Mouse (Mus musculus) embryonic facial prominence, embryonic 11.5 days (tissue): Measurements from ENCODE around the gene Chpf2. TPM values are rescaled to one million over a fixed set of nuclear protein-coding genes. Genes with fewer than 3 reads are reported as not detected.

ENCODE experiments used
- ATAC-seq: fragments of 200-750 bp; cut with Nextera tagmentation; replicated peaks from 2 replicates; pipeline ENCODE4 v1.8.0; 2017; ENCODE audit warnings: low read depth; ENCODE audit not compliant: insufficient number of reproducible peaks, low FRiP score, low TSS enrichment
- DNase-seq: peaks from one replicate; pipeline ENCODE4 v3.0.0-alpha.2; 2015; ENCODE audit warnings: low spot score
- H3K27ac ChIP-seq: fragments of 300-500 bp; sonication (generic); replicated peaks from 2 replicates; pipeline ENCODE4 v1.5.1; 2014; ENCODE audit warnings: mild to moderate bottlenecking, low read depth, low read length, control low read depth
- H3K27me3 ChIP-seq: fragments of 300-500 bp; sonication (generic); 2 replicates; pipeline ENCODE4 v1.6.1; 2014; ENCODE audit warnings: mild to moderate bottlenecking, low read length, moderate library complexity, mixed read lengths; ENCODE audit not compliant: control insufficient read depth, insufficient read depth
- H3K36me3 ChIP-seq: fragments of 300-500 bp; sonication (generic); replicated peaks from 2 replicates; pipeline ENCODE4 v1.6.1; 2014; ENCODE audit warnings: low read depth, mild to moderate bottlenecking, low read length, moderate library complexity, mixed read lengths; ENCODE audit not compliant: control insufficient read depth, insufficient read depth
- H3K4me1 ChIP-seq: fragments of 300-500 bp; sonication (generic); 2 replicates; pipeline ENCODE4 v1.6.1; 2014; ENCODE audit warnings: low read length, mixed read lengths; ENCODE audit not compliant: control insufficient read depth, insufficient read depth
- H3K4me2 ChIP-seq: fragments of 300-500 bp; sonication (generic); 2 replicates; pipeline ENCODE4 v1.6.1; 2014; ENCODE audit warnings: low read depth, mild to moderate bottlenecking, control low read depth, low read length, moderate library complexity
- H3K4me3 ChIP-seq: fragments of 300-500 bp; sonication (generic); 2 replicates; pipeline ENCODE4 v1.5.1; 2014; ENCODE audit warnings: low read depth, low read length, control low read depth
- H3K9ac ChIP-seq: fragments of 300-500 bp; sonication (generic); replicated peaks from 2 replicates; pipeline ENCODE4 v1.6.1; 2014; ENCODE audit warnings: mild to moderate bottlenecking, control low read depth, low read length
- H3K9me3 ChIP-seq: fragments of 300-500 bp; sonication (generic); replicated peaks from 2 replicates; pipeline ENCODE4 v1.6.1; 2016; ENCODE audit warnings: mild to moderate bottlenecking, low read length, inconsistent platforms, mixed read lengths; ENCODE audit not compliant: control insufficient read depth
- WGBS: fragments of 180-500 bp; shearing (Covaris S2); extraction: QIAGEN DNeasy Blood & Tissue Kit; methylation state at CpG from one replicate; pipeline ENCODE4 v1.1.7; 2014; 5-methylcytosine and 5-hydroxymethylcytosine counted together
- polyA plus RNA-seq: library from polyadenylated mRNA; unstranded; fragments of >200 nt; fragmentation: Nextera tagmentation; extraction: Ambion mirVana; gene quantifications from 2 replicates; pipeline ENCODE4 v1.2.1, GENCODE M21; 2014

Gene Chpf2
- polyA plus RNA-seq, 1 experiment from 2014 or later, result 7.1 TPM

- H3K27me3 ChIP-seq, result no peaks in the 10 kb centered on the region
- H3K9me3 ChIP-seq, result no peaks in the 10 kb centered on the region
- ATAC-seq (no peak), DNase-seq (no peak)
- no peaks in the 10 kb centered on the region for H3K4me1 ChIP-seq
- H3K9ac ChIP-seq, result no peak overlapping the region
- H3K4me3 ChIP-seq, result no peak overlapping the region
- H3K36me3 ChIP-seq, result peaks cover 2% of the 10 kb centered on the region
- H3K27ac ChIP-seq, result no peak overlapping the region
- 72% methylated on average over 10 of the region's 10 CpGs for WGBS
- no peak overlapping the region for H3K4me2 ChIP-seq
These were observed 6.7 kb downstream of the Chpf2 start for GRCm38 (mm10) chr5:24593230-24593629.

- ATAC-seq (no peak), DNase-seq (no peak)
- Histone ChIP-seq H3K4me3 (no peak overlapping the region), H3K27ac (no peak overlapping the region), H3K9me3 (no peaks in the 10 kb centered on the region), H3K27me3 (no peaks in the 10 kb centered on the region), H3K36me3 (peaks cover 2% of the 10 kb centered on the region), H3K4me1 (peaks cover 3% of the 10 kb centered on the region; the same call in 1 of the 2 replicates), H3K9ac (no peak overlapping the region), H3K4me2 (no peak overlapping the region)
- 74% methylated on average over 10 of the region's 10 CpGs for WGBS
These were observed 7.4 kb downstream of the Chpf2 start for GRCm38 (mm10) chr5:24593928-24594327.

GRCm38 (mm10) chr5:24594346-24594745 is 7.8 kb downstream of the Chpf2 start:
- 92% methylated on average over 5 of the region's 5 CpGs for WGBS
- no peak overlapping the region for H3K9ac ChIP-seq
- H3K27ac ChIP-seq, result no peak overlapping the region
- H3K36me3 ChIP-seq, result peaks cover 2% of the 10 kb centered on the region
- H3K4me1 ChIP-seq, result peaks cover 3% of the 10 kb centered on the region; the same call in 1 of the 2 replicates
- no peak for DNase-seq
- no peak for ATAC-seq
- peaks cover 3% of the 10 kb centered on the region; the same call in 1 of the 2 replicates for H3K27me3 ChIP-seq
- no peaks in the 10 kb centered on the region for H3K9me3 ChIP-seq
- H3K4me3 ChIP-seq, result no peak overlapping the region
- no peak overlapping the region for H3K4me2 ChIP-seq

- H3K27ac ChIP-seq, result no peak overlapping the region
- ATAC-seq, result no peak
- peaks cover 3% of the 10 kb centered on the region; the same call in 1 of the 2 replicates for H3K27me3 ChIP-seq
- peaks cover 3% of the 10 kb centered on the region for H3K4me1 ChIP-seq
- no peak for DNase-seq
- 91% methylated on average over 5 of the region's 5 CpGs for WGBS
- H3K9ac ChIP-seq, result no peak overlapping the region
- H3K4me2 ChIP-seq, result no peak overlapping the region
- no peaks in the 10 kb centered on the region for H3K9me3 ChIP-seq
- peaks cover 2% of the 10 kb centered on the region for H3K36me3 ChIP-seq
- H3K4me3 ChIP-seq, result no peak overlapping the region
These were observed 8.7 kb downstream of the Chpf2 start for GRCm38 (mm10) chr5:24595261-24595660.

GRCm38 (mm10) chr5:24595786-24596380 is 9.3 kb downstream of the Chpf2 start:
- Histone ChIP-seq H3K27me3 (peaks cover 5% of the 10 kb centered on the region), H3K9ac (no peak overlapping the region), H3K27ac (peak overlapping the region; percentile 38; the same call in 1 of the 2 replicates), H3K9me3 (no peaks in the 10 kb centered on the region), H3K36me3 (peaks cover 2% of the 10 kb centered on the region), H3K4me3 (no peak overlapping the region), H3K4me1 (peaks cover 3% of the 10 kb centered on the region), H3K4me2 (no peak overlapping the region)
- 66% methylated on average over 14 of the region's 14 CpGs for WGBS
- DNase-seq, result no peak
- no peak for ATAC-seq

GRCm38 (mm10) chr5:24596519-24597171 is 10.1 kb downstream of the Chpf2 start:
- 22% methylated on average over 11 of the region's 11 CpGs for WGBS
- H3K27ac ChIP-seq, result peak overlapping the region; percentile 38; the same call in 1 of the 2 replicates
- H3K4me3 ChIP-seq, result no peak overlapping the region
- H3K4me1 ChIP-seq, result peaks cover 3% of the 10 kb centered on the region
- H3K27me3 ChIP-seq, result peaks cover 5% of the 10 kb centered on the region
- ATAC-seq, result 0 out of 2 replicates have a peak, but pooled peaks have one; percentile 9
- peaks cover 2% of the 10 kb centered on the region for H3K36me3 ChIP-seq
- H3K9me3 ChIP-seq, result no peaks in the 10 kb centered on the region
- H3K4me2 ChIP-seq, result no peak overlapping the region
- DNase-seq, result peak; percentile 72
- H3K9ac ChIP-seq, result no peak overlapping the region

GRCm38 (mm10) chr5:24597221-24597728 is 10.7 kb downstream of the Chpf2 start:
- peaks cover 2% of the 10 kb centered on the region for H3K36me3 ChIP-seq
- H3K4me3 ChIP-seq, result no peak overlapping the region
- H3K27me3 ChIP-seq, result peaks cover 5% of the 10 kb centered on the region
- no peak overlapping the region for H3K9ac ChIP-seq
- no peak for ATAC-seq
- 60% methylated on average over 2 of the region's 2 CpGs for WGBS
- H3K4me1 ChIP-seq, result peaks cover 3% of the 10 kb centered on the region
- H3K27ac ChIP-seq, result no peak overlapping the region
- H3K9me3 ChIP-seq, result no peaks in the 10 kb centered on the region
- peak; percentile 89 for DNase-seq
- H3K4me2 ChIP-seq, result no peak overlapping the region
